Mouse (Mus musculus): ENCODE results near the gene Igflr1.

Gene Igflr1

DNA sequence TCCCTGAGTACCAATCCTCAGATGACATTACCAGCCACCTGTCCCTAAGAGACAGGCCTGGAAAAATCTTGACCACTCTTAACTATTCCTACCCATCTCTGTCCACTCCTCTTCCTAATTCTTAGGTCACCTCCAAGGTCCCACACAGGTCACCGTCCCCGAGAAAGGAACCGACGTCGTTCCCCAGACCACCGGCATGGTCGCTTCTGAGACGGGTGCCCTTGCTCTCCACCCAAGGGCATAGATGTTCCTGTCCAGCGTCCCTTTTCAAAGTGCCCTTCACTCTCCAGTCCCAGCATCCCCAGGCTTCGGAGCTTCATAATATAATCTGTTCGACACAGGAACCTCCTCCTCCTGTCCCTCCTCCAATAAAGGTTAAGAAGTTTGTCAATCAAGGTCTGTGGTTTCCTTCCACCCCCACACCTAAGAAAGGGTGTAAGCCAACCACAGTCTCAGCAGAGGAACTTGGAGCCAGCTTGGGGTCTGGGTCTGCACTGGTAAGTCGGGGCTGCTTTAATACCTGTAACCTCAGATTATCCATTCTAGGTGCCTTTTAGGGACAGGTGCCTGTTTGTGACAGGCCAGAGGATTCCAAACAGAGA is at the start of gene Igflr1:
Gene Igflr1, plus strand, starts transcription at position 458 of the 602 bp plus-strand sequence.
- no peak for DNase-seq (ENCODE audit: low spot score)

DNA sequence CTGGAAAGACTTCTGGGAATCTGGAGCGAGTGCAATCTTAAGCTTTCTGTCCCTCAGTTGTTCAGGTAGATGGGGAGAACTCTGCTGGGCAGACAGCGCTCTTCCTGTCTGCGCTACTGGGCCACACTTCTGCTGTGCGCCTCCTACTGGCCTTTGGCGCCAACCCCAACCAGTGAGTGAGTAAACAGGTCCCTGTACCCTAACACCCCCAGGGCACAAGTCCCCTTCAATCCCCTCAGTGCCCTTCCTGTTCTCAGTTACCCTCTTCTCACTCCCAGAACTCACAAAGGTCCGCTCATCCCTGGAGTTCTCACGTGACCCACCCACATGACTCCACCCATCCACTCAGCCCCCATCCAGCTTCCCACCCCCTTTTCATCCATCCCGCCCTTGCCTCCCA is 46.9 kb upstream of the Igflr1 start:
- no peak for DNase-seq (ENCODE audit: low spot score)

GRCm38 (mm10) chr7:30520396-30520795 is 44.8 kb upstream of the Igflr1 start:
- DNase-seq (ENCODE audit: low spot score): no peak

DNA sequence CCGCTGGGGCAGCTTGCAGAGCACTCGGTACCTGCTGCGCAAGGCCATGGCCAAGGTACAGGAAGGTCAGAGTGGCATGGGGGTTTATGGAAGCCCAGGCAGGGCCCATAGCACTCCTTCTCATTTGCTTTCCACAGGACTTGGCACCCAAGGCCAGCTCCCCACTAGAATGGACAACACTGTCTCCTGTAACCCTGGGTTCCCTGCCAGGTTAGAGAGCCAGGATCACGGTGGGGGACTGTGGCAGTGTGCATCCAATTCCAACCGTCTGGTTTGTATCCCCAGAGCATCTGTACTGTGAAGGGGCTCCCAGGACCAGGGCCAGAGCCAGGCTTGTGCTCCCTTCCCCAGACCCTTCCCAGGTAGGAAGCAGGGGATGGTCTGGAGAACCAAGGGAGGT is 44.4 kb upstream of the Igflr1 start:
- no peak for DNase-seq (ENCODE audit: low spot score)

GRCm38 (mm10) chr7:30522871-30523270 is 42.4 kb upstream of the Igflr1 start:
- DNase-seq (ENCODE audit: low spot score): no peak

- no peak for DNase-seq (ENCODE audit: low spot score)
Observed at GRCm38 (mm10) chr7:30524487-30524886, 40.7 kb upstream of the Igflr1 start.

- no peak for DNase-seq (ENCODE audit: low spot score)
Observed at GRCm38 (mm10) chr7:30525954-30526353, 39.3 kb upstream of the Igflr1 start.

DNA sequence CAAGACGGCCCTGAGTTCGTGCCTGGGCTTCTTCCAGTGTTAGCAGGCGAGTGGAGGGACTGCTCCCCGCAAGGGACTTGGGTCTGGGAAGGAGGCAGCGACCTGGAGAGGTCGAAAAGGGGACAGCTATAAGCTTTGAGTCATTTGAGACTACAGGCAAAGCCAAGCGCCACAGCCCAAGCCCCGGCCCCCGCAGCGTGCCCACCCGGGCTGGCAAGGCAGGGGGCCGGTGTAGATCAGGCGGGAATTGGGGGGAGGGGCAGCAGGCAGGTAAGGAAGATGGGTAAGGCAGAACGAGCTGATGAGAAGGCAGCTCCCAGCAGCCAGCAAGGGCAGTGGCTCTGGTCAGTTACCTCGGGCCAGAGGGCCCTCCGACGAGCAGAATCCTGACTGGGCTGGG is 38.8 kb upstream of the Igflr1 start:
- DNase-seq (ENCODE audit: low spot score): no peak

- no peak for DNase-seq (ENCODE audit: low spot score)
Observed at GRCm38 (mm10) chr7:30526981-30527380, 38.2 kb upstream of the Igflr1 start.

DNA sequence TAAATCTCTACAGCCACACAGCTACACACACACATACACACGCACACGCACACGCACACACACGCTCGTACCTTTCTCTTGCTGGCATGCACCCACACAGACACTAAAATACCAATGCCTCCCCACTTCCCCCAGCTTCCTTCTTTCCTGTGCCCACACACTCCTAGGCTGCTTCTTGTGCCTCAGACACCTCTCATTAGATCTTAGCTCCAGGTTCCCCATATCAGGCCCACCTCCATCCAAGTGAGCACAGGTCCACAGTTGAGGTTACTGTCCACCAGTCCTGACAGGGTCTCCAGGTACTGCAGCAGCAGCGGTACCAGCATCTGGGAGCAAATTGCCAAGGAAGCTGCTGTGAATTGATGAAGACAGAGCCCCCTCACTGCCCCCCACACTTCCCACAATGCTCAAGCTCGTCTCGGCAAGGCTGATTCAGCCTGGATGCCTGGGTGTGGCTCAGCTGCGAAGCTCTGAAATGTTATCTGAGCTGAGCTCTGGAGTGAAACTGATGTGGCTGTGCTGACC is 33.9 kb upstream of the Igflr1 start:
- DNase-seq (ENCODE audit: low spot score): no peak

DNA sequence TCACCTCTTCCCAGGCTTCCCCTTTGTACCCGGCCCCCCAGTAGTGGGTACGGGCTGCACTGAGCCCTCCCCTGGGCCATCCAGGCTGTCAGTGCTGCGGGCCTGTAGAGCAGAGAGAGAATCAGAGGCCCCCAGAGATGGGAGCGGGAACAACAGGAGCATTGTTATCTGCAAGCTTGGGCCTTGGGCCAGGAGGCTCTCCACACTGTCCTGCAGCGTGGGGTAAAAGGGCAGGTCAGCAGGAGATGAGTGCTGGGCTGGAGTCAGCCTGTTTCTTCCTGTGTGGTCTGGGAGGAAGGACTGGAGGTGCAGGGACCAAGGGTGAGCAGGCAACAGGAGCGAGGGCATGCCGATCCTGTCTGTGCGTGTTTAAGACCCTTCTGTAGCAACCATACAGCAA is 32.3 kb upstream of the Igflr1 start:
- no peak for DNase-seq (ENCODE audit: low spot score)

DNA sequence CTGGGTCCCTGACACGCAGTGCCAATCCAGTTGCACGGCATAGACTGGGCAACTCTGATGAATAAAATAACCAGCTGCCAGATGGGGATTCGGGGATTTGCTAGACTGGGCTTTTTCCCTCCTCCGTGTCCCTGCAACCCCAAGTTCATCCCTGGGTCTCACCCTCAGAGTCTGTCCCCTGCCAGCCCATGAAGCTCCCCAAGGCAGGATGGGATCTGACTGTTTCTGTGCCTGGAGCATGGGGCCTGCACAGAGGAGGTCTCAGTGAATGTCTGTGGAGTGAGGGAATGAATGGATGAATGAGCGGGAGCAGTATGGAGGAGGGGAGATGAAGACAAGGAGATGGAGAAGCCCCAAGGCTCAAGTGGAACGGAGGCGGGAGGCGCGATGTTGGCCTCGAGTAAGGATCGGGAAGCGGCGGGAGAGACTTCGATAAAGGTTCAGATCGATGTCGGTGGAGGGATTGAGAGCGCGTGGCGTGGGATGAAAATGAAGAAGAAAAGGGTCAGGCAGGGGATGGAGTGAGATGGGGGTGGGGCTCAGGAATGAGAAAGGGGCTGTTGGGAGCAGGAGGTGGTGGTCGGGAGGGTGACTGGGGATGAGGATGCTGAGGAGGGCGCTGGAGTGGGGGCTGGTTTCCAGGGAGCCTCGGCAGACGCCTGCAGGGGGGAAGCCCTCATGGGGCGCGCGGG is 31.1 kb upstream of the Igflr1 start:
- no peak for DNase-seq (ENCODE audit: low spot score)

DNA sequence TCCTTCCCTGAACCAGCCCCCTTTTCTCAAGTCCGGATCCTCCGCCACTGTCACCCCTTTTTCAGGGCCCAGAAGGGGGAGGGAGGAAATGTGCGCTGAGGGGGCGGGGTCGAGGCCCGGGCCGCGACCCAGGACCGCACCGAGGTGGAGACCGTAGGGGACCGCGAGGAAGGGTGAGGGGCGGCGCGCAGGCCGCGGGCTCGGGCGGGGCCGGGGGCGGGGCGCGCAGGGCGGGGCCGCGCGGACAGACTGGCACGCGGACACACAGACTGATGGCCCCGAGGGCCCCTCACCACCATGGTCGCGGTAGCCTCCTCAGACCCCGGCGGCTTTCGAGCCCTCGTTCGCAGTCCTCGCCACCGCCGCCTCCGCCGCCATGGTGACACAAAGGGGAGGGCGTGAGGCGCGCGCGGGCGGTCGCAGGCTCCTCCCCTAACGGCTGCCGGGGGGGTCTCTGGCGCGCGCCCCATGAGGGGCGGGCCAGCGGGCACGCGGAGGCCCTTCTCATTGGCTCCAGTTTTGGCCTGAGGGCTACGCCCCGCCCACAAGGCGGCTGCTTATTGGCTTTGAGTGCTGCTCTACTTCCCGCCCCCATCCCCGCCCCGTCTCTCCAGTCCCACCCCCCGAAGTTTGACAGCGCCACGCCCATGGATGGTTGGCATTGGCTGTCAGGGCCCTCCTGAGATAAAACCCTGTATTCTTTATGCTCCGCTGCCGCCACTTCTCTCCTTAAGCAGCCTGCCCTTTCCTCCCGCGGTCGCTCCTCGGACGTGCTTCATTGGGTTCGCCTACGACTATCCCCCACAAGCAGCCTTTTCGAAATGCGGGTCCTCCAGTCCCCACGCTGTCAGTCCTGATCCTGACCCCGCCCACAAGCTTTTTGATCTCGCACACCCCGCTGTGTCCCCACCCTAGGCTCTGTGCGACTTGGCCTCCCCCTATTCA is 30.3 kb upstream of the Igflr1 start, which contains the start of gene Arhgap33:
Gene Arhgap33, minus strand, starts transcription at position 428 of the 945 bp plus-strand sequence.
- peak; percentile 95 for DNase-seq (ENCODE audit: low spot score)

DNA sequence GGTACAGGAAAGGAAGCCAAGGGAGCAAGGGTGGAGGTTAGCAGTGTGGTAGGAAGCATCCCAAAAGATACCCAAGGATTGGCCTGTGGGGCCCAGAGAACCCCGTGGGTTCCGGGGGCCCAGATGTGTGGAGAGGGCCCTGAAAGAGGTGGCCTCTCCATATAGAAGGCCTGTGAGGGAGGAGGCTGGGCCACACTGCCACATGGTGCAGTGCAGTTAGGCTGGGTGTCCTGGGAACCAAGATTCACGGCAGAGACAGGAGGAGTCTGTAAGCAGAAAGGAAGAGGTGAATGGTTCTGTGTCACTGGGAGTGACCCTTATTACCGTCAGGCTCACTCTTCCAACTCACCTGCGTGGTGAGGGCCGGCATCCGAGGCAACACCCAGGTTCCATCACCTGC is 24.7 kb upstream of the Igflr1 start:
- no peak for DNase-seq (ENCODE audit: low spot score)

GRCm38 (mm10) chr7:30544327-30544726 is 20.9 kb upstream of the Igflr1 start:
- no peak for DNase-seq (ENCODE audit: low spot score)

GRCm38 (mm10) chr7:30549880-30550279 is 15.3 kb upstream of the Igflr1 start:
- no peak for DNase-seq (ENCODE audit: low spot score)

DNA sequence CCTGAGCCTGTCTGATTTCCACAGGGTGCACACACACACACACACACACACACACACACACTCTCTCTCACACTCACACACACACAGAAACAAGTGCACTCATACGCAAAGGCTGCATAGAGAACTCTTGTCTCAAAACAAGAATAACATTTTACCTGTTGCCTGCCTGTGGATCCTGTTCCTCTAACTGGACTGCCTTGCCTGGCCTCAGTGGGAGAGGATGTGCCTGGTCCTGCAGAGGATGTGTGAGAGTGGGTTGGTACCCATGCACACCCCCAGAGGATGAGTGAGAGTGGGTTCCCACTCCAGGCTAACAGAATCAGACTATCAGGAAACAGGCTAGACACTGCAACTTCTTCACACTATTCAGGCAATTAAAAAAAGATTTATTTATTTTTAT is 14.6 kb upstream of the Igflr1 start:
- DNase-seq (ENCODE audit: low spot score): no peak

DNA sequence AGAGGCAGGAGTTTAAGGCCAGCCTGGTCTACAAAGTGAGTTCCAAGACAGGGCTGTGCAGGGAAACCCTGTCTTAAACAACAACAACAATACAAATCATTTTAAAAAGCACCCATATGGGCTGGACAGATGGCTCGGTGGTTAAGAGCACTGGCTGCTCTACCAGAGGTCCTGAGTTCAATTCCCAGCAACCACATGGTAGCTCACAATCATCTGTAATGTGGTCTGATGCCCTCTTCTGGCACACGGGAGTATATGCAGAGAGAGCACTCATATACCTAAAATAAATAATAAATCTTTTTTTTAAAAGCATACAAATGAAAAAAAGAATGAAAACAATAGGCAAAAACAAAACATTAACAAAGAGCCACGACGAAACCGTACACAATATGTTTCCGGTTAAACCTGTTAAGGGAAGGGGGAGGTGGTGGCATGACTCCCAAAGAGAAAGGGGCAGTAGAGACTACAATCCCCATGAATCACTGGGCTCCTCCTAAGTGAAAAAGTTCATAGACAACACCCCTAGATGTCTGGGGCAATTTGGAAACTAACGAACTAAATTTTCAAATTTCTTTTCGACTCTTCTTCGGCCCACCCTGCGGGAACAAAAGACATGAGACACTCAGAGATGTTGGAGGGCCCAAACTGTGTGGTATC is 13.7 kb upstream of the Igflr1 start:
- DNase-seq (ENCODE audit: low spot score): peak; percentile 57

GRCm38 (mm10) chr7:30552102-30553020 is 12.9 kb upstream of the Igflr1 start, which contains the start of the genes Hspb6 and Proser3:
Gene Hspb6, plus strand, starts transcription at chr7:30552178.
Gene Proser3, minus strand, starts transcription at chr7:30552299.
- peak; percentile 98 for DNase-seq (ENCODE audit: low spot score)

- peak; percentile 46 for DNase-seq (ENCODE audit: low spot score)
Observed at GRCm38 (mm10) chr7:30553021-30553589, 12.1 kb upstream of the Igflr1 start.

Data from urinary bladder, postnatal 14 days (tissue).